Mouse (Mus musculus) intestine, embryonic 16.5 days (tissue): ENCODE measurements around the gene Per3. TPM values are rescaled to one million over a fixed set of nuclear protein-coding genes. Genes with fewer than 3 reads are reported as not detected.
A peak's percentile ranks its signal among the peaks of the same experiment; 100 is the strongest.

Experiments
- ATAC-seq: fragments of 200-750 bp; cut with Nextera tagmentation; 2 replicates; pipeline ENCODE4 v1.8.0; 2017; ENCODE audit warnings: moderate TSS enrichment, moderate library complexity
- H3K27ac ChIP-seq: fragments of 300-500 bp; sonication (generic); 2 replicates; pipeline ENCODE4 v1.5.1; 2014; ENCODE audit warnings: mild to moderate bottlenecking, low read length
- H3K27me3 ChIP-seq: fragments of 300-500 bp; sonication (generic); replicated peaks from 2 replicates; pipeline ENCODE4 v1.6.1; 2014; ENCODE audit warnings: low read length, control low read depth, mixed read lengths; ENCODE audit not compliant: control insufficient read depth, insufficient read depth
- H3K36me3 ChIP-seq: fragments of 300-500 bp; sonication (generic); 2 replicates; pipeline ENCODE4 v1.6.1; 2014; ENCODE audit warnings: low read length, control low read depth; ENCODE audit not compliant: control insufficient read depth, insufficient read depth
- H3K4me1 ChIP-seq: fragments of 300-500 bp; sonication (generic); 2 replicates; pipeline ENCODE4 v1.6.1; 2014; ENCODE audit warnings: low read length, control low read depth, mixed read lengths; ENCODE audit not compliant: control insufficient read depth, insufficient read depth
- H3K4me2 ChIP-seq: fragments of 300-500 bp; sonication (generic); 2 replicates; pipeline ENCODE4 v1.6.1; 2014; ENCODE audit warnings: low read depth, low read length, control low read depth
- H3K4me3 ChIP-seq: fragments of 300-500 bp; sonication (generic); 2 replicates; pipeline ENCODE4 v1.5.1; 2014; ENCODE audit warnings: mild to moderate bottlenecking, low read length
- H3K9ac ChIP-seq: fragments of 300-500 bp; sonication (generic); 2 replicates; pipeline ENCODE4 v1.6.1; 2014; ENCODE audit warnings: low read depth, low read length
- H3K9me3 ChIP-seq: fragments of 300-500 bp; sonication (generic); 2 replicates; pipeline ENCODE4 v1.6.1; 2016; ENCODE audit warnings: low read length, control low read depth; ENCODE audit not compliant: control insufficient read depth
- WGBS: fragments of 180-500 bp; shearing (Covaris S2); extraction: QIAGEN DNeasy Blood & Tissue Kit; methylation state at CpG from one replicate; pipeline ENCODE4 v1.1.7; 2014; 5-methylcytosine and 5-hydroxymethylcytosine counted together
- polyA plus RNA-seq: library from polyadenylated mRNA; unstranded; fragments of >200 nt; fragmentation: Nextera tagmentation; extraction: Ambion mirVana; gene quantifications from 2 replicates; pipeline ENCODE4 v1.2.1, GENCODE M21; 2015

Gene Per3
- polyA plus RNA-seq, 1 experiment from 2014 or later: 3.7 TPM

GRCm38 (mm10) chr4:151001397-151001796 lies 43.1 kb downstream of the Per3 start:
- Histone ChIP-seq H3K4me1 (no peaks in the 10 kb centered on the region; the same call in 1 of the 2 replicates), H3K4me2 (0 out of 2 replicates have a peak overlapping the region, but pooled peaks have one; percentile 3), H3K9ac (no peak overlapping the region), H3K9me3 (no peaks in the 10 kb centered on the region), H3K27ac (no peak overlapping the region), H3K4me3 (no peak overlapping the region), H3K36me3 (no peaks in the 10 kb centered on the region), H3K27me3 (no peaks in the 10 kb centered on the region)
- 46% methylated on average over 13 of the region's 13 CpGs for WGBS
- no peak for ATAC-seq

GRCm38 (mm10) chr4:150998626-150999025 lies 45.8 kb downstream of the Per3 start:
- Histone ChIP-seq H3K9ac (no peak overlapping the region), H3K4me2 (no peak overlapping the region), H3K27ac (no peak overlapping the region), H3K27me3 (no peaks in the 10 kb centered on the region), H3K4me3 (no peak overlapping the region), H3K36me3 (no peaks in the 10 kb centered on the region), H3K4me1 (no peaks in the 10 kb centered on the region; the same call in 1 of the 2 replicates), H3K9me3 (no peaks in the 10 kb centered on the region)
- 94% methylated on average over 9 of the region's 9 CpGs for WGBS
- ATAC-seq: no peak

GRCm38 (mm10) chr4:150996797-150997196 lies 47.7 kb downstream of the Per3 start, which contains the start of gene Uts2:
Gene Uts2, plus strand, starts transcription at chr4:150997097.
- WGBS: 87% methylated on average over 7 of the region's 7 CpGs
- Histone ChIP-seq H3K4me2 (no peak within 1 kb of the TSS), H3K9ac (no peak within 1 kb of the TSS), H3K4me1 (no peaks in the 10 kb centered on the region; the same call in 1 of the 2 replicates), H3K27me3 (no peaks in the 10 kb centered on the region), H3K27ac (no peak within 1 kb of the TSS), H3K36me3 (no peaks in the 10 kb centered on the region), H3K9me3 (peaks cover 3% of the 10 kb centered on the region; the same call in 1 of the 2 replicates), H3K4me3 (no peak within 1 kb of the TSS)
- ATAC-seq: no peak

GRCm38 (mm10) chr4:150990148-150990547 lies 54.3 kb downstream of the Per3 start:
- WGBS: 46% methylated on average over 6 of the region's 6 CpGs
- Histone ChIP-seq H3K9me3 (peaks cover 3% of the 10 kb centered on the region; the same call in 1 of the 2 replicates), H3K4me3 (no peak overlapping the region), H3K27me3 (no peaks in the 10 kb centered on the region), H3K4me2 (no peak overlapping the region), H3K9ac (no peak overlapping the region), H3K4me1 (no peaks in the 10 kb centered on the region), H3K36me3 (no peaks in the 10 kb centered on the region), H3K27ac (no peak overlapping the region)
- ATAC-seq: no peak

GRCm38 (mm10) chr4:150980153-150980552 lies 64.3 kb downstream of the Per3 start:
- WGBS: 88% methylated on average over 5 of the region's 5 CpGs
- ATAC-seq: no peak
- H3K27ac ChIP-seq: no peak overlapping the region
- H3K9me3 ChIP-seq: no peaks in the 10 kb centered on the region
- H3K27me3 ChIP-seq: no peaks in the 10 kb centered on the region
- H3K4me2 ChIP-seq: no peak overlapping the region
- H3K9ac ChIP-seq: no peak overlapping the region
- H3K4me1 ChIP-seq: no peaks in the 10 kb centered on the region
- H3K4me3 ChIP-seq: no peak overlapping the region
- no peaks in the 10 kb centered on the region for H3K36me3 ChIP-seq

GRCm38 (mm10) chr4:150979455-150979854 lies 65.0 kb downstream of the Per3 start:
- 72% methylated on average over 9 of the region's 9 CpGs for WGBS
- Histone ChIP-seq H3K4me1 (no peaks in the 10 kb centered on the region), H3K27me3 (no peaks in the 10 kb centered on the region), H3K4me3 (no peak overlapping the region), H3K9ac (no peak overlapping the region), H3K9me3 (no peaks in the 10 kb centered on the region), H3K27ac (no peak overlapping the region), H3K36me3 (no peaks in the 10 kb centered on the region), H3K4me2 (no peak overlapping the region)
- no peak for ATAC-seq

- Histone ChIP-seq H3K9me3 (no peaks in the 10 kb centered on the region), H3K4me2 (no peak overlapping the region), H3K27me3 (no peaks in the 10 kb centered on the region), H3K9ac (no peak overlapping the region), H3K36me3 (no peaks in the 10 kb centered on the region), H3K27ac (no peak overlapping the region), H3K4me1 (no peaks in the 10 kb centered on the region), H3K4me3 (no peak overlapping the region)
- WGBS: 85% methylated on average over 21 of the region's 21 CpGs
- no peak for ATAC-seq
Observed at GRCm38 (mm10) chr4:150978156-150978910, 66.1 kb downstream of the Per3 start.

GRCm38 (mm10) chr4:150975145-150975544 lies 69.3 kb downstream of the Per3 start:
- 27% methylated on average over 1 of the region's 1 CpGs for WGBS

GRCm38 (mm10) chr4:150973264-150973663 lies 71.2 kb downstream of the Per3 start:
- 82% methylated on average over 8 of the region's 8 CpGs for WGBS
- H3K36me3 ChIP-seq: no peaks in the 10 kb centered on the region
- H3K4me3 ChIP-seq: no peak overlapping the region
- no peaks in the 10 kb centered on the region for H3K9me3 ChIP-seq
- H3K9ac ChIP-seq: no peak overlapping the region
- no peak overlapping the region for H3K27ac ChIP-seq
- ATAC-seq: no peak
- no peaks in the 10 kb centered on the region for H3K4me1 ChIP-seq
- no peak overlapping the region for H3K4me2 ChIP-seq
- no peaks in the 10 kb centered on the region for H3K27me3 ChIP-seq

More at GRCm38 (mm10) chr4:150975145-150975544, 69.3 kb downstream of the Per3 start:
- Histone ChIP-seq H3K4me2 (no peak overlapping the region), H3K9ac (no peak overlapping the region), H3K9me3 (no peaks in the 10 kb centered on the region), H3K4me3 (no peak overlapping the region), H3K36me3 (no peaks in the 10 kb centered on the region), H3K27me3 (no peaks in the 10 kb centered on the region), H3K4me1 (no peaks in the 10 kb centered on the region), H3K27ac (no peak overlapping the region)
- no peak for ATAC-seq
